Mouse (Mus musculus): ENCODE measurements at regions not wholly inside any gene's neighbourhood (a gene's known extent, or its start where the extent isn't known, plus 50 kb on each side); places are given as distances from the start of the nearest gene placed in this dataset.

DNA sequence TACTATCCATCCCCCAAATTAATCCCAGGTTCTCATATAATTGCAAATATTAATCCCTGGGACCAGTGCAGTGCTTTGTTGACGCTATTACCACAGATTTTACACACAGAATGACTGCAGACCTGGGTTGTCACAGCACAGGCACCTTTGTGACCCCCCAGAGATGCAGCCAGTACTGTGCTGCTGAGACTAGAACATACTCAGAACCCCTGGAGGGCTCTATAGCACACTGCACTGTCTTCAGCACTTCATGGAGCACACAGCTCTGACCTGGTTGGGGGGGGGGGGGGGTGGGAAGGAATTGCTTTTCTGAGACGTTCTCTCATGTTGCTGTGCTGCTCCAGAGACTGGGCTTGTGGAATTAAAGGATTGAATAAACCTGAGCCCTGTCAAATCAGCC, 154.9 kb upstream of the Gm34302 start:
- no peak for DNase-seq

DNA sequence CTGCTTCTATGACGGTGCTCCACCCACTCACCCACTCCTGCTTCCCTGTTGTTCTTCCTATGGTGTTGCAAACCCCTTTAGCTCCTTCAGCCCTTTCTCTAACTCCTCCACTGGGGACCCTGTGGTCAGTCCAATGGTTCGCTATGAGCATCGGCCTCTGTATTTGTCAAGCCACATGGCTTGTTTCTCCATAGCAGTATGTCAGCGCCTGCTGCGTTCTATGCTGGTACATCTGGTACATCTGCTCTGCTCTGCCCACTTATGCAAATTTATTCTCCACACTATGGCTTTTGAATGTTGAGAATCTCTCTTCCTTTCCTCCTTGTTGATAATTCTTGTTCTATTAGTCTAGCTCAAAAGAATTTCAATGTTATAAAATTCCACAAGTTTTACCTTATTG, 154.2 kb upstream of the Gm34302 start:
- DNase-seq = no peak

DNA sequence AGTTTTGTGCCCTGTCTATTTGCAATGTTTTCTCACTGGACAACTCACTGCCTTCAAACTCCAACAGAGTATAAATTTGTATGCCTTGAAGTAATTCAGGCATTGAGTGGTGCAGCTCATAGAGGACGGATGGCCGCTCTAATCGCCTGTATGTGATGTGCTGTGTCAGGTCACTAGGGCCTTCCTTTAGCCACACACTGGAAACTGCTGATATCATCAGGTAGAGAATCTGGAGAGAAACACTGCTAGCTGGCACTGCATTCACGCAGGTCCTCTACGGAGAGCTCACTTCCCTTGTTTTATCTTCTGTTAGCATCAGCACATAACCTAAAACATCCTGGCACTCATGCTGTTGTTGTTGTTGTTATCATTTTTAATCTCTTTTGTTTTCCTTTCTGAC, 144.0 kb upstream of the Gm34302 start:
- DNase-seq = no peak

DNA sequence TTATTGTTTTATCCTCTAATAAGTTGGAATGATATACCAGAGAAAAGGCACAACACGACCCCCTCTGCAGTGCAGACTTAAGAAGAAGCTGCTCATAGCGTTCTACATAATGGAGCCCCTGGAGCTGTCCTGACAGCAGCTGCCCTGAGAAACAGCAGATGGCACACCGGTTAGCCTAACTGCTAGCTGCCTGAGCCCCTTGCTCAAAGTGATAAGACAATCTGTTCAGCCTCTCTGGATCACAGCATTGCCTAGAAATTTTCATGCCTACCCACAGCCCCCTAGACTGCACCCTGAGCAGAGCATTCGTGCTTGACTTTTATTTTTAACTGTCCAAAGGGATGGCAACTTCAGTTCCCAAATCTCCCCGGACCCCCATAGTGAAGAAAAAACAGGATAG, 132.4 kb upstream of the Gm34302 start:
- no peak for DNase-seq

DNA sequence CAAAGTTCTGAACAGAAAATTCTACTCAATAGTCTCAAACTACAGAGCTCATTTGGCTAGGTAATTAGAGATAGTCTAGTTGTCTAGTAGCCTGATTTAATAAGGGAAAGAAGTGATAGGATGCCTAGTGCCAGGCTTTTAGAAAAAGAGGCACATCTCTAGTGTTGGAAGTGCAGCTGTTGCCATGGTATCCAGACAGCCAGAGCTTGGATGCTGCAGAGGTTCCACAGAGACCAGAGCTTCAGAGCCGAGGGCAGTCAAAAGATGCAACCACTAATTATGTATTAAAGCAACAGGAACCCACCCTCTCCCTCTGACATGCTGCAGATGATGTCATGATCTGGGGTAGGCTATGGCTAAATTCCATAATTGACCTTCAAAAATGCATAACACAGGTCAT, 130.0 kb upstream of the Gm34302 start:
- DNase-seq = no peak

DNA sequence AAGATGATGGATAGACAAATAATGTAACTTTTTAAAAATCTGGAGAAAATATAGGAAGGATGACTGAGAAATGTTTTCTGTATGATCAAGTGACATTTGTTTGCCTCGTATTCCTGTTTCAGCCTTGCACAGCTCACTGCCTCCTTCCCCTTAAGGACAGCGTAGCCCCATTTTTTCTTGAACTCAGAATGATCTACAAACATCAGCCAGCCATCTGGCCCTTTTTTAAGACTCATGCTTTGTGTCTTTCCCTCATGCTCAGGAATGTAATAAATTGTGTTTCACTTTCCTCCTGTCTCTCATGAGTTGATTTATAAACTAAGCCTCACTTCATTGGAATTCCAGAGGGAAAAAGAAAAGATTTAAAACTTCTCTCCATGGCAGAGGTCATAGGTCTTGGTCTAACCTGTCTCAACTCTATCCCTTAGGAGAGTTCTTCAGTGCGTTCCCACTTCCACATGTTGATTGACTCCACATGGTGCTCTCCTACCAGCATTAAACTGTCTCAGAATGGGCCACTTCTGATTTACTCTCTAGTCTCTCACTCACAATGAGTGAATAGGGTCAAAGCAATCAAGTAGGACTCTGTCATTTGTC, 129.2 kb upstream of the Gm34302 start:
- no peak for DNase-seq

DNA sequence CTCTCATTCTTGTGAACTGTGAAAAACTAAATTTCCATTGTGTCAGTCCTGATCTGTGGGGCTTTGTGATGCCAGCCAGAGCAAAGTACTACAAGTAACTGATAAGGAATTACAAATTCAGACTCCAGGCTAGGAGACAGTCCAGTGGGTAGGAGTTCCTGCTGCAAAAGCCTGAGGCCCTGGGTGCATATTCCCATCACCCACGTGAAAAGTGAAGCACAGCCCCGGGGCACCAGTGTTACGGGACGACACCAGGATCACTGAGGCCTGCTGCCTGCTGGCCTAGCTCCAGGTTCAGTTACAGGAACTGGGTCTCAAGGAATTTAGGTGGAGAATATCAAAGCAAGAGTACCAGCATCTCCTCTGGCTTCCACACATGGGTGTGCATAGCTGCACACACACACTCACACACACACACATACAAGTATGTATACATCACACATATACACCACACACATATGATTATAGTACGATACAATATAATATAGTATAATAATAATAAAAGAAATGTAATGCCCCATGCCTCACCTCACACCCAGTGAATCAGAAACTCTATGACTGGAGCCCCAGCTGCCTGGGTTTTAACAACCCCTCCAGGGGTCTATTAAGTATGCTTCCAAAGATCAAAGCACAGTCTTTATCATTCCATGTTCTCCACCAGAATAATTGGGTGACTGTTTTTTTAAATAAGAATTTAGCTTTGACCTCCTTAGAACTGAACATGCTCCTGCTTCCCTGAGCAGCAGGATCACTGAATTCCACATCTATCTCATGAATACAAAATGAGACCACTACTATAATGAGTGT, 126.6 kb upstream of the Gm34302 start:
- no peak for DNase-seq

DNA sequence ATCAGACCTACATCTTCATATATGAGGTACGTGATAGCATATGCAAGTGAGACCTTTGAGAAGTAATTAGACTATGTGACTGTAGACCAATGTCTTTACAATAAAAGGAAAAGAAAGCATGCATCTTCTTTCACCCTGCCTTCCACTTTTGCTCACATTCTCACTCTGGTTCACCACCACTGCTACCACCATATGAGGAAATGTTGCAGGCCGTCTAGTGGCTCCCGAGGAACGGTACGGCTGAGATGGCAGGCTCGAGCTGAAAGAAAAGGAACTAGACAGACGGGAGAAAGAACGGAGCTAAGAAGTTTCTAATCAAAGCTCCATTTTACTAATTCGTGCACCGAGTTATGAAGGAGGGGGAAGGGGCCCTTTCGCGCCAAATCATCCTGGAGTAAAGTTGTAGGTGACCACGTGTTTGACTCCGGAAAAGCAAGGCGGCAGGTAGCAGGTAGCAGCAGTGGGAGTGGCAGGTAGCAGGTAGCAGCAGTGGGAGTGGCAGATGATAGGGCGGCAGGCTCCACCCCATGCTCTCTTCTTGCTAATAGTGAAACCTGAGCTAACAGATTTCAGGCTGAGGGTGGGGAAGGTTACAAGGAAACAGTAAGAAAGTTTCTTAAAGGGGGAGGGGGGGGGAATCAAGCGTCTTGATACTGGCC, 125.9 kb upstream of the Gm34302 start:
- DNase-seq = peak; percentile 26 to 58

DNA sequence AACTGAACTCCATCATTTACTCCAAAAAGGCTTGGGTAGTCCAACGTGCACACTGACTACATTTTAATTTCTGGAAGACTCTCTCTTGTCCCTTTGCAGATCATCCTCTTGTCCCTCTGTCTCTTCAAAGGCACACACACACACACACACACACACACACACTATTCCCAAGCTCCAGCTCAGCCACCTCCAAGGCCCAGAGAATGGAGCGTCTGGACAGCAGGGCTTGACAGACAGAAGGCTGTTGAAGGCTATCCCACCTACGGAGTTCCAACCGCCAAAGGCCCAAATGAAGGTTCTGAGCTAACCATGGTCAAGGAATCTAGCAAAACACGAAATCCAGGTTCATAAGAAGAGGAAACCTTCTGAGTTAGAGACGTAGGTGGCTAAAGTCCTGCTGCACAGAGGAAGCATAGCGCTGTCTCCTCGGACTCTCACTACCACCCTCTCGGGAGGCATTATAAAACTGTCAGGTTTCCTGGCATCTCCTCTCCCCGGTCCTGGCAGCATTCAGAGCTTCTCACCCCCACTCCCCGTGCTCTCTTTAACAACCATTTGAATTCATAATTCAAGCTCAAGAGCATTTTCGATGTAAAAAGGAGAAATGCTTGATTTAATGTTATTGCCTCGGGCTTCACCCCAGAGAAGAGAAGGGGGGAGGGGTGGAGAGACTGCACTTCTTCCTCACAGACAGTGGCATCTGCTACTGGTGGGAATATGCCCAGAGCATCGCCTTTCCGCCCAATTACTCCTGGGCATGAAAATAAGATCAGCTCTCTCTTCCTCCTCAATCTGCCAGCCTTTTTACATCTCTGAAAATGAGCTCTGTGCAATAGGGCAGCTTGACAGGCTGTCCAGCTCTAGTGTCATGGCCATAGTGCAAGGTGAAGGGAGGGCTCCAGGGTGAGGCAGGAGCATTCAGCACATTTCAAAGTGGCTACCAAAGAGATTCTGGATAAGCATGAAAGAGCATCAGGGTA, 99.3 kb upstream of the Gm34302 start:
- no peak for DNase-seq

DNA sequence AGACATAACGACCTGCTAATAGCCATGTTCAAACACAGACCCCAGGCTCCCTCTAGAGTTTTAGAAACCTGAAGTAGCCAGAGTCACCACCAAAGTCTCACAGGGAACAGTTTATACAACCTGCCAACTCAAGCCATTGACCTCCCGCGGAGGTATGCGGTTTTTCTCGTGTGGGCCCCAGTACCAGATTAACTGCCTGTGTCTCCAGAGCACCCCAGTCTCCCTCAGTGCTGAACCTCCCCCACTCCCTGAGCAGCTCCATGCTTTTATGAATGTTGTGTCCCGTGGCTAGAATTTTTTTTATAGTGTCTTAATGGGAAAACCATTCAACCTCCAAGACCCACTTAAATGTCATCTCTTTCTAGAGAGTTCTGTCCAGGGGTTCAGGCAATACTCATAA, 98.5 kb upstream of the Gm34302 start:
- DNase-seq = no peak

DNA sequence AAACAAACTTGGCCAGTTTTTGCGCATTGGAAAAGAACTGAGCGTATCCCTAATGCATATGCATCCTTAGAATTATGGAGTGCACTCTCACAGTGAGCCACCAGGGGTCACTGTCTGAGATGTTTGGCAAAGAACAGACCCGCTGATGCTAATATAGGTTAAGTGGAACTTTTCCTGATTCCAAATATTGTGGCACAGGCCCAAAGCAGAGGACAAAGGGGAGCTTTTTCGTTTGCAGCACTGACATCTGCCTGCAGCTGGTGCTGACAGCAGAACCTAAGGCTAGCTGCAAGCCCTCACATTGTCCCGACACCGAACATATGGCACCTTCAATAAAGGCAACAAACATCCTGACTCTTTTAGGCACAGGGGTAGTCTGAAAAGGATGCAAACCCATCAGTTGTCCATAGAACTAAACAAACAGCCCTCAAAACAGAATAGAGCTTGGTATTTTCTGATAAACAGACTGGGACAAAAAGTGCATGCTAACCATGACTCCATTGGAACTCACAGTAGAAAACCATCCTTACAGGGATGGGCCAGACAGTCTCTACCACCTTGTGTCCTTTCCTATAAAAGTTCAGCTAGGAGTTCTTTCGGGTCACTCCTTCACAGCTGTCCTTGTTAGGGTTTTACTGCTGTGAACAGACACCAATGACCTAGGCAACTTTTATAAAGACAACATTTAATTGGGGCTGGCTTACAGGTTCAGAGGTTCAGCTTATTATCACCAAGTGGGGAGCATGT, 87.1 kb upstream of the Gm34302 start:
- peak; percentile 69 to 82 for DNase-seq

DNA sequence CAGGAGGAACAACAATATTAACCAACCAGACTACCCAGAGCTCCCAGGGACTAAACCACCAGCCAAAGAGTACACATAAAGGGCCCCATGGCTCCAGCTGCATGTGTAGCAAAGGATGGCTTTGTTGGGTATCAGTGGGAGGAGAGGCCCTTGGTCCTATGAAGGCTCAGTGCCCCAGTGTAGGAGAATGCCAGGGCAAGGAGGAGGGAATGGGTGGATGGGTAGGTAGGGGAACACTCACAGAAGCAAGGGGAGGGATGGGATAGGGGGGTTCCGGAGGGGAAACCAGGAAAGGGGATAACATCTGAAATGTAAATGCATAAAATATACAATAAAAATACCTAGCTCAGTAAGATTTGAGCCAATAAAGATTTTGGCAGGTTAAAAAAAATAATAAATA, 86.4 kb upstream of the Gm34302 start:
- DNase-seq = no peak

DNA sequence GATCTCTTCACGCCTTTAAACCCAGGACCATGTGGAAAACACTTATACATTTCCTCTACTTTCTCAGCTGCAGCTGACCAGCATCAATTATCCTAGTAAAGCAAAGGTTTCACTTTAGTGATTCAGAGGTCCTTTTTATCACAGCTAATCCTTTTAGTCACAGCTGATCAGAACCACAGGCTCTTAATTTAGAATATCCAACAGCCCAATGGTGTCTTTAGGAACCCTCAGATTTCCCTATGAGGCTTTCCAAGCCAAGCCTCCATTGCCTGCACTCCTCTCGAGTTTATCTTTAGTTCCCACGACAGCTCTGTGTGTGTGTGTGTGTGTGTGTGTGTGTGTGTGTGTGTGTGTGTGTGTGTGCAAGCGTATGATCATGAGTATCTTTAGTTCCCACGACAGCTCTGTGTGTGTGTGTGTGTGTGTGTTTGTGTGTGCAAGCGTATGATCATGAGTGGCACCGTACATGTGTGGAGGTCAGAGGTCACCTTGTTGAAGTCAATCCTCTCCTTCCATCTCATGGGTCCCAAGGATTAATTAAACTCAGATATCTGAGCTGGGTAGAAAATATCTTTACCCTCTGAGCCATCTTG, 85.4 kb upstream of the Gm34302 start:
- no peak for DNase-seq

DNA sequence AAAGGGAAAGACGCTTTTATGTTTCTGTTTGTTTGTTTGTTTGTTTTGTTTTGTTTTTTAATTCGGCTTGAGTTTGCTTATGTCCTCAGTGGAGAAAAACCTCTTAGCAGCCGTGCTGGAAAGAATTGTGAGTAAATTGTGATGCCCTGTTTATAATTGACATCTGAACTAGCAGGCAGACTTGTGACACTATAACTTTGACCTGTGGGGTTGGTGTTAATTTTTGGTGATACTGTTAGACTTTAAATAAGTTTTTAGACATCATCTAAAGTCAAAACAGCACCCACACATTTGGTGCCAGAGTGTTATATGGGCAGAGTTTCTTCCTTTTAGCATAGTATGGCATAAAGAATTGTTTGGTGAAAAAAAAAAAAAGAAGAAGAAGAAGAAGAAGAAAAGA, 84.0 kb upstream of the Gm34302 start:
- no peak for DNase-seq

DNA sequence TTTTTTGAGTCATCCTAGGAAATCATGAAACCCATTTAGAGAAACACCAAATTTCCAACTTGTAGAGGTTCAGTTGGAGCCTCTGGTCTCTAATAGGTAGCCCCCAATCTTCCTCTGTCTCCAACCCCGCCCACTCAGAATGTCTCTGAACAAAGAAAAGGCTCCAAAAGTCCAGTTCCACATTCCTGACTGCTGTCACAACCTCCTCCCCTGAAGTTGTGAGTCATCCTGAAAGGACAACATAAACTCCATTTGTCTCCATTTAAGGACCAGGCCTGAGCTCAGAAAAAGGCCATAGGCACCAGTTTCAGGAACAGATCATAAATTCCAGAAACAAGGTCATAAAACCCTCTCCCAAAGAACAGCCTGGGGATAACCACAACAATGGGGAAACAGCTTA, 79.4 kb upstream of the Gm34302 start:
- no peak for DNase-seq

DNA sequence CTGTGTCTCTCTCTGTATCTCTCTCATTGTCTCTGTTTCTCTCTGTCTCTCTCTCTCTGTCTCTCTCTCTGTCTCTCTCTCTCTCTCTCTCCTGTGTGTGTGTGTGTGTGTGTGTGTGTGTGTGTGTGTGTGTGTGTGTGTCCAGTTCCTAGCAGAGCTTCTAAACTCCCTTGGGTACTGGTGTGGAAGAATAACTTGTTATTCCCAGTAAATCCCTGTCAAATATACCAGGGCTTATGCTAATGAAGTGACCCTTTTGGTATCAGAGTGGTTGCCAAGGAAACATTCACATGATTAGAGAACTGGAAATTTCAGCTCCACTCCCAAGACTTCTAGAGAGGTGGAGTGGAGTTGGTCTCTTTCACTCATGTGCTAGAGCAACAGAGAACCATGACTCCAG, 78.9 kb upstream of the Gm34302 start:
- no peak for DNase-seq

DNA sequence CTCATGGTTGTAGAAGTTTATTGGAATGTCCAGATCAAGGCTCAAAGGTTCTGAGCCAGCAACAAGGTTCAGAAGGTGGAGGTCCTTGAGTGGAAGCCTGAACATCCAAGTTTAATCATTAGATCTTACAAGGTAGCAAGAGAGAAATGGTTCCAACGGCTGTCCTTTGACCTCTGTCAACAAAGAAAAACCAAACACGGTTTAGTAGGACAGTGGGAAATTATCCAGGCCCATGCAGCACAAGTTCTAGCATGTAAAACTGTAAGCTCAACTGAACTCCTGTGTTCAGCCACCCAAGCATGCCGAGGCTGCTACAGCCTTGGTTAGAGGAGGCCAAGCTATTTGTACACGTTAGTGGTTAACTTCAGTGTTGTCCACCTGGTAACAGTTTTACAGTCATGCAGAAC, 77.1 kb upstream of the Gm34302 start:
- peak; percentile 60 to 78 for DNase-seq

DNA sequence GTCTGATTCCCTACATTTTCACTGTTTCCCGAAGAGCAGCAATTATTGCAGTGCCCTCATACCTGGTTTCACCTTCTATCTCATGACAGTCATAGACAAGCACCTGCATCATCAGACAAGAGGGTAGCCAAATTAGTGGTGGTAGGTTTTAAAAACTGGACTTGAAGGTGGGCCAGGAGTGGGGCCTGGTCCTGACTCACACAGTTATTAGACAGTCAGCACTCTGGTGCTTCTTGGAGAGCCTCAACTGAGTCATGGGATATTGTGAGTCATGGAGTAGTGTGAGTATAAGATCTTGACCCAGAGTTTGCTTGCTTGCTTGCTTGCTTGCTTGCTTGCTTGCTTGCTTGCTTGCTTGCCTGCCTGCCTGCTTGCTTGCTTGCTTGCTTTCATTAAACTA, 73.1 kb upstream of the Gm34302 start:
- DNase-seq = no peak

DNA sequence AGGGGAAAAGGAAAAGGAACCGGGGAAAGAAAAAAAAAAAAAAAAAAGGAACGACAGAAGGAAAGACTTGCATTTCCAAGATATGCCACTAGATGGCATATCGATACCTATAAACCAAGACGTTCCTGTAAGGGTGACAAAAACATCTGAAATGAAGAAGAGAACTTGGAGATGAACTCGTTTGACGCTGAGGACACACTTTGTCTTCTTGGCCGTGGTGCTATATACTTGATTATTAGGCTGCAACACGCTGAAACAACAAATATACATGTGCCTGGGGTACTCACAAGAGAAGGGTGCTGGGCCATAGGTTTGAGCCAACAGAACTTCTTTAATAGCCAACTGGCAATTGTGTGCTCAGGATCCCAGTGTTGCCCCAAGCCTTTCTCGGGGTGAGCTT, 71.2 kb upstream of the Gm34302 start:
- DNase-seq = peak in 1 of 2 experiments; percentile 56

DNA sequence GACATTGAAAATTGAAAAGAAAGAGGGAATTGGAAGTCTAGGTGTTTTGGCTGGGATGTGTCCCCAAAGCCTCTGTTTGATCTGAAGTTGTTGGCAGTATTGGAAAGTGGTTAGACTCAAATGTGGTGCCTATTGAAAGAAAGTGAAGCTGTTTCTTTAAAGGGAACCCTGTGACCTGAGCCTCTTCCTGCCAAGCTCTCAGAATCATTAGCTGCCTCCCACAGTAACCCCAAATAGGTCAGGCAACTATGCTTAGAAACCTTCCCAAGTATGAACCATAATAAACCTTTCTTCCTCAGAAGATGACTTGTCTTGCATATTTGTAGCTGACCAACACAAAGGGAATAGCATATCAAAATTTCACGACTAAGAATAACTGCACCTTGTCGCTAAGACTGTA, 69.7 kb upstream of the Gm34302 start:
- no peak for DNase-seq

DNA sequence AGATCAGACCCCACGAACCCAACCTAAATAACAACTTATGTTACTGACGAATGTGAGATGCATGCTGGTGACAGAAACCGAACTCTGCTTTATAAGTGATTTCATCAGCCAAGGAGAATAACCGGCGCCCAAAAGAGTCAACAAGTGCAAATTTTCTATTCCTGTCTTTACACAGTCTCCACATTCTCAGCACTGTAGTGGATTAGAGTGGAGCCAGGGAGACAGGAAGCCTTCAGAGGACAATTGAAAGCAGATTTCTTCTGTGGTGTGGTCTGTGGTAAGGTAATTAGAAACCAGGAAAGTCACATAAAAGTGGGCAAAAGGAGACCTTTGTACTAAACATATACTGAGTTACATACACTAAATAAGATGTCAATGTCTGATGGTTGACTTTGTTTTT, 68.0 kb upstream of the Gm34302 start:
- DNase-seq = no peak
